Mouse (Mus musculus): Measurements from ENCODE around the gene Lrba. TPM values are rescaled to one million over a fixed set of nuclear protein-coding genes. Genes with fewer than 3 reads are reported as not detected.

Lrba gene
- total and polyA plus RNA-seq, 3 experiments, result 9.7 to 24.3 (median 22.5) TPM

GRCm38 (mm10) chr3:86774566-86775443 is 550.3 kb downstream of the Lrba start:
- WGBS, result 33% methylated on average over 14 of the region's 14 CpGs
- no peak overlapping the region for H3K4me3 ChIP-seq
- H3K27me3 ChIP-seq (ENCODE audit: control insufficient read depth, insufficient read depth, low read length), result no peaks in the 10 kb centered on the region
- TF ChIP-seq POLR2A (IDR thresholded peaks at IDR 0.05; ENCODE audit: insufficient read depth, low read depth, low read length), result no peak
- TF ChIP-seq EP300 (IDR thresholded peaks at IDR 0.05; ENCODE audit: insufficient read depth, low read depth, low read length), result no peak
- no peak for TF ChIP-seq CTCF (IDR thresholded peaks at IDR 0.05)
- DNase-seq, result no peak
- no peak overlapping the region for H3K27ac ChIP-seq
- H3K36me3 ChIP-seq (ENCODE audit: control insufficient read depth, insufficient read depth, low read length), result no peaks in the 10 kb centered on the region
- H3K9ac ChIP-seq (ENCODE audit: low read depth, low read length), result no peak overlapping the region
- no peaks in the 10 kb centered on the region for H3K4me1 ChIP-seq (ENCODE audit: control insufficient read depth, insufficient read depth, low read length)
- intact Hi-C loops (cut with DNase I), result loop anchor here (5.0 kb wide), 1 partner anchor 42 kb away; no protein-coding TSS in a partner anchor
- no peaks in the 10 kb centered on the region for H3K79me2 ChIP-seq (replicated peaks; ENCODE audit: control insufficient read depth, insufficient read depth, low read length)

GRCm38 (mm10) chr3:86775444-86775828 is 551.0 kb downstream of the Lrba start:
- Histone ChIP-seq H3K4me3 (no peak overlapping the region), H3K36me3 (ENCODE audit: control insufficient read depth, insufficient read depth, low read length) (no peaks in the 10 kb centered on the region), H3K27me3 (ENCODE audit: control insufficient read depth, insufficient read depth, low read length) (no peaks in the 10 kb centered on the region), H3K9ac (ENCODE audit: low read depth, low read length) (no peak overlapping the region), H3K79me2 (replicated peaks; ENCODE audit: control insufficient read depth, insufficient read depth, low read length) (no peaks in the 10 kb centered on the region), H3K27ac (no peak overlapping the region), H3K4me1 (ENCODE audit: control insufficient read depth, insufficient read depth, low read length) (no peaks in the 10 kb centered on the region)
- TF ChIP-seq CTCF (IDR thresholded peaks at IDR 0.05) (no peak), EP300 (IDR thresholded peaks at IDR 0.05; ENCODE audit: insufficient read depth, low read depth, low read length) (no peak), POLR2A (IDR thresholded peaks at IDR 0.05; ENCODE audit: insufficient read depth, low read depth, low read length) (no peak)
- intact Hi-C loops (cut with DNase I), result loop anchor here (5.0 kb wide), 1 partner anchor 42 kb away; no protein-coding TSS in a partner anchor
- 83% methylated on average over 6 of the region's 6 CpGs for WGBS
- DNase-seq, result no peak

GRCm38 (mm10) chr3:86779704-86780103 is 555.2 kb downstream of the Lrba start:
- no peaks in the 10 kb centered on the region for H3K36me3 ChIP-seq (ENCODE audit: control insufficient read depth, insufficient read depth, low read length)
- DNase-seq, result no peak
- intact Hi-C loops (cut with DNase I), result loop anchor here (5.0 to 10.0 kb wide), 2 partner anchors 38 to 235 kb away; partner anchors contain the start of gene Mab21l2
- no peak overlapping the region for H3K9ac ChIP-seq (ENCODE audit: low read depth, low read length)
- TF ChIP-seq POLR2A (IDR thresholded peaks at IDR 0.05; ENCODE audit: insufficient read depth, low read depth, low read length) (no peak), CTCF (IDR thresholded peaks at IDR 0.05) (peak; percentile 27)
- H3K27me3 ChIP-seq (ENCODE audit: control insufficient read depth, insufficient read depth, low read length), result no peaks in the 10 kb centered on the region
- H3K4me1 ChIP-seq (ENCODE audit: control insufficient read depth, insufficient read depth, low read length), result no peaks in the 10 kb centered on the region
- no peak overlapping the region for H3K4me3 ChIP-seq
- WGBS, result 79% methylated on average over 4 of the region's 4 CpGs
- no peak overlapping the region for H3K27ac ChIP-seq
- no peaks in the 10 kb centered on the region for H3K79me2 ChIP-seq (replicated peaks; ENCODE audit: control insufficient read depth, insufficient read depth, low read length)

GRCm38 (mm10) chr3:86784051-86784450 is 559.6 kb downstream of the Lrba start:
- Histone ChIP-seq H3K4me1 (ENCODE audit: control insufficient read depth, insufficient read depth, low read length) (peaks cover 3% of the 10 kb centered on the region), H3K36me3 (ENCODE audit: control insufficient read depth, insufficient read depth, low read length) (no peaks in the 10 kb centered on the region), H3K79me2 (replicated peaks; ENCODE audit: control insufficient read depth, insufficient read depth, low read length) (no peaks in the 10 kb centered on the region), H3K27me3 (ENCODE audit: control insufficient read depth, insufficient read depth, low read length) (no peaks in the 10 kb centered on the region), H3K27ac (no peak overlapping the region), H3K4me3 (no peak overlapping the region), H3K9ac (ENCODE audit: low read depth, low read length) (no peak overlapping the region)
- no peak for DNase-seq
- TF ChIP-seq CTCF (IDR thresholded peaks at IDR 0.05) (no peak), EP300 (IDR thresholded peaks at IDR 0.05; ENCODE audit: insufficient read depth, low read depth, low read length) (no peak), POLR2A (IDR thresholded peaks at IDR 0.05; ENCODE audit: insufficient read depth, low read depth, low read length) (no peak)
- 73% methylated on average over 3 of the region's 3 CpGs for WGBS
- intact Hi-C loops (cut with DNase I), result loop anchor here (10.0 kb wide), 1 partner anchor 239 kb away; the partner anchor contains the start of gene Mab21l2

- Histone ChIP-seq H3K4me1 (ENCODE audit: control insufficient read depth, insufficient read depth, low read length) (peaks cover 3% of the 10 kb centered on the region), H3K27me3 (ENCODE audit: control insufficient read depth, insufficient read depth, low read length) (no peaks in the 10 kb centered on the region), H3K36me3 (ENCODE audit: control insufficient read depth, insufficient read depth, low read length) (no peaks in the 10 kb centered on the region), H3K4me3 (no peak overlapping the region), H3K9ac (ENCODE audit: low read depth, low read length) (no peak overlapping the region), H3K27ac (no peak overlapping the region), H3K79me2 (replicated peaks; ENCODE audit: control insufficient read depth, insufficient read depth, low read length) (no peaks in the 10 kb centered on the region)
- TF ChIP-seq EP300 (IDR thresholded peaks at IDR 0.05; ENCODE audit: insufficient read depth, low read depth, low read length) (no peak), CTCF (IDR thresholded peaks at IDR 0.05) (no peak), POLR2A (IDR thresholded peaks at IDR 0.05; ENCODE audit: insufficient read depth, low read depth, low read length) (no peak)
- intact Hi-C loops (cut with DNase I), result loop anchor here (10.0 kb wide), 1 partner anchor 240 kb away; the partner anchor contains the start of gene Mab21l2
- no peak for DNase-seq
- WGBS, result 61% methylated on average over 11 of the region's 11 CpGs
Measured at GRCm38 (mm10) chr3:86784930-86785329, 560.5 kb downstream of the Lrba start.

GRCm38 (mm10) chr3:86786280-86786679 is 561.8 kb downstream of the Lrba start:
- no peak overlapping the region for H3K9ac ChIP-seq (ENCODE audit: low read depth, low read length)
- WGBS, result 66% methylated on average over 12 of the region's 12 CpGs
- TF ChIP-seq CTCF (IDR thresholded peaks at IDR 0.05) (no peak), EP300 (IDR thresholded peaks at IDR 0.05; ENCODE audit: insufficient read depth, low read depth, low read length) (no peak), POLR2A (IDR thresholded peaks at IDR 0.05; ENCODE audit: insufficient read depth, low read depth, low read length) (no peak)

More at GRCm38 (mm10) chr3:86786280-86786679, 561.8 kb downstream of the Lrba start:
- Histone ChIP-seq H3K4me3 (no peak overlapping the region), H3K36me3 (ENCODE audit: control insufficient read depth, insufficient read depth, low read length) (no peaks in the 10 kb centered on the region), H3K79me2 (replicated peaks; ENCODE audit: control insufficient read depth, insufficient read depth, low read length) (no peaks in the 10 kb centered on the region), H3K27me3 (ENCODE audit: control insufficient read depth, insufficient read depth, low read length) (no peaks in the 10 kb centered on the region), H3K27ac (no peak overlapping the region), H3K4me1 (ENCODE audit: control insufficient read depth, insufficient read depth, low read length) (peaks cover 8% of the 10 kb centered on the region)
- no peak for DNase-seq
- intact Hi-C loops (cut with DNase I), result loop anchor here (10.0 kb wide), 1 partner anchor 241 kb away; the partner anchor contains the start of gene Mab21l2
